Mouse (Mus musculus): ENCODE measurements around the gene Hsd17b11.

GRCm38 (mm10) chr5:103998739-103999138 lies 23.0 kb downstream of the Hsd17b11 start:
- TF ChIP-seq POLR2A (IDR thresholded peaks at IDR 0.05; ENCODE audit: control insufficient read depth, extremely low read depth, insufficient read depth, low read length, poor library complexity), result no peak
- TF ChIP-seq CTCF (IDR thresholded peaks at IDR 0.05; ENCODE audit: borderline replicate concordance, control insufficient read depth, extremely low read depth, insufficient read depth, low read length, poor library complexity), result no peak
